Mouse (Mus musculus) thymus, adult 2 months (tissue): ENCODE measurements around the gene Nphs1.

ENCODE experiments used
- CTCF ChIP-seq: fragments of 200-500 bp; IDR thresholded peaks from 2 replicates; pipeline ENCODE4 v1.5.1; 2012; ENCODE audit warnings: mild to moderate bottlenecking, control low read depth, low read length, moderate library complexity, borderline replicate concordance; ENCODE audit not compliant: control insufficient read depth, poor library complexity, insufficient read depth; ENCODE audit errors: extremely low read depth
- POLR2A ChIP-seq: fragments of 200-500 bp; IDR thresholded peaks from 2 replicates; pipeline ENCODE4 v1.6.1; 2012; ENCODE audit warnings: mild to moderate bottlenecking, low read length, control low read depth, moderate library complexity; ENCODE audit not compliant: control insufficient read depth, poor library complexity, insufficient read depth; ENCODE audit errors: extremely low read depth

DNA sequence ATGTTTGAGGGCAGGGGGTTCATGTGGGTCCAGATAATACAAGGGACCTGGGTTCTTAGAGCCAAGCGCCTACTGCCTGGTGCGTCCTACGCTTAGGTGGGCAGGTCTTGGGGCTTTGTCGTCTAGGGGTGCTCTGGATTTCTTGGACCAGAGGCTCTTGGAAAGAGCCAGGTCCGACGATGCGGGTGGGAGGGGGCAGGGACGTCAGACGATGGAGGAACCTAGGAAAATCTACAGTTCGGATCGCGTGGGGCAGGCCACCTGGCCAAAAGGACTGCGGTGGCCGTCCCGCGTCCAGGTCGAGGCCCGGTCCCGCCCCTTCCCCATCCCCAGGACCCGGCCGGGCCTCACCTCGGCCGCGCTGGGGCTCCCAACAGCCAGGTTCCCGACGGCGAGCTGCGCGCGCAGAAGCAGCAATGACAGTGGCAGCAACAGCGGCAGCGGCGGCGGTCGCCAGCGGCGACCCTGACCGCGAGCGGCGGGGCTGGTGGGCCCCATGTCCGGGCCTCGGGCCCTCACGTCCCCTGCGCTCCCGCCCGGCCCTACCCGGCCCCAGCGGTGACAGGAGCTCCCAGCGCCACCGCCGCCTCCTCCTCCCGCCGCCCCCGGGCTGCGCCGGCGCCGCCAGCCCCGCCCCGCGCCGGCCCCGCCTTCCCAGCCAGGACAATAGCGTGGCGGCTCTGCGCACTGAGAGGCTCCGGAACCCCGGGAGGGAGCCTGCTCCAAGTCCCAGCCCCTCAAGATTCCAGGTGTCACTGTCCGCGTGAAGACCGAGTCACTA, 13.0 kb upstream of the Nphs1 start, which contains the start of gene Aplp1:
- TF ChIP-seq CTCF (no peak), POLR2A (no peak)
